Mouse (Mus musculus) layer of hippocampus, adult 9-11 months (tissue): ENCODE results near the gene Gdpd5.

Experiments used
- DNase-seq: peaks from one replicate; pipeline ENCODE4 v3.0.0; 2022

Gene Gdpd5

GRCm38 (mm10) chr7:99374325-99374724 lies 6.9 kb upstream of the Gdpd5 start:
- DNase-seq: peak; percentile 51

- DNase-seq: no peak
These were observed 5.8 kb upstream of the Gdpd5 start for GRCm38 (mm10) chr7:99375455-99375854.

GRCm38 (mm10) chr7:99378870-99379269 lies 2.3 kb upstream of the Gdpd5 start:
- no peak for DNase-seq

- DNase-seq: peak; percentile 48
These were observed 562 bp upstream of the Gdpd5 start for GRCm38 (mm10) chr7:99380491-99381213.

- DNase-seq: no peak
These were observed 1.1 kb downstream of the Gdpd5 start for GRCm38 (mm10) chr7:99382088-99383000.

DNA sequence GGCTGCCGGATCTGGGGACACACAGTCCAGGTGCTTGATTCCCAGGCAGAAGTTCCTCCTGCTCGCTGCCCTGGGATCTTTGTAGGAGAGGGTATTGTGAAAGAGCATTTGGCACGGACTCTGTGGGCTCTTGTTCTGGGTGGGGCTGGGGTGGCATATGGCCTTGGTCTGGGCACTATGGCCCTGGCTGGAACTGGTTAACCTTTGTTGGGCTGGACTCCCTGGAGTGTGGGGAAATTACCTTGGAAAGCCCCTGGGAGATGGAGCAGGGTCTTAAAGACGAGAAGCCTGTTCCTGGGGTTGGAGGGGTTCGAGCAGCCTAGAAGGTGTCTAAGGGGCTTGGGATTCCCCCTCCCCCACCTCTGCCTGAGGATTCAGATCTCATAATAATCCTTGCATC lies 2.0 kb downstream of the Gdpd5 start:
- DNase-seq: no peak

- DNase-seq: no peak
These were observed 2.9 kb downstream of the Gdpd5 start for GRCm38 (mm10) chr7:99384101-99384611.

DNA sequence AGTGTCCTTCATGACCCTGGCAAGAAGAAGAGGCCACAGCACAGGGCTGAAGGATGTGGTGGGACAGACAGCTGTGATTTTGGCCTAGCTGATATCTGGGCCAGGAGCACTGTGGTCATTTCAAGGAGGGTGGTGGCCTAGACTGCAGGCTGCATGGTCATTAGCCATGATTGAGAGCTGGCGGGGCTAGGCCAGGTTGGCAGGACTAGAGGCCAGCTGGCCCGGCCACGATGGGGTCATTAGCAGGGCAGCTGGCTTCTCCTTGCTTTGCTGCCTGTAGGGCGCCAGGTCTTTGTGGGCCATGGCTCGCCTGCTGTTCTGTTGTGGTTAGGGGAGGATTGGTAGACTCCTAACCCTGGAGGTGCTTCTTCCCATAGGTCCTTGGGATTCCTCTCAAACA lies 4.8 kb downstream of the Gdpd5 start:
- no peak for DNase-seq

GRCm38 (mm10) chr7:99386811-99387210 lies 5.6 kb downstream of the Gdpd5 start:
- DNase-seq: no peak

- no peak for DNase-seq
These were observed 6.1 kb downstream of the Gdpd5 start for GRCm38 (mm10) chr7:99387356-99387755.

DNA sequence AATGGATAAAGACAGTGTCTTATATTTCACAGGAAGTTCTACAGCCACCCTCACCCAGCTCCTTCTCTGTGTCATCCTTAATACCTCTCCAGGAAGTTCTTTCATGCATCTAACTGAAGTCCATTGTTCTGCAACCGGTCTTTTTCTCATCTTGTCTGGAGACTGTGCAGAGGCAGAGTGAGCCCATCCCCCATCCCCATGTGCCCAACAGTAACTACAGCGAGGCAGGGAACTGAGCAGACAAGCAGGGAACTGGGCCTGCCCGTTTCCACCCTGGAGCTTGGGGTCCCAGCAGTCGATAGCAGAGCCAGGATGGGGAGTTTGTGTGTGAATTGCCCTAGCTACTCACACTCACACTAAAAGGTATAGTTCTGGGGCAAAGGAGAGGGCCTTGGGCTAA lies 9.3 kb downstream of the Gdpd5 start:
- no peak for DNase-seq

DNA sequence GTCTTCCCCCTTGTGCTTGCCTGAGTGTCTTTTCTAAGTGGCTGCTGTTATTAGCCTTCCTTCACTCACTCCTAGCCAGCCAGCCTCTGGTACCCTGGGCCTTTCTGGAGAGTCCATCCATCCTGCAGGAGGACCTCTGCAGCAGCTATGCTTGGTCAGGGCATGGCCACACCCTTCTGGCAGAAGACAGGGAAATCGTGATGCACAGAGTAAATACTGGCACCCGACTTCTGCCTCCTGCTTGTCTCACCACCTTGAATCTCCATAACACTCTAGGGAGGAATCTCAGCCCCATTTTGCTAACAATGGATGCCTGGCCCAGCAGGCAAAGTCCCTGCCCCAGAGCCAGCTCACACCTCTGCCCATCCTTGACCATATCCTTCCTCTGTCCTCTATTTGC lies 11.5 kb downstream of the Gdpd5 start:
- DNase-seq: no peak

GRCm38 (mm10) chr7:99393711-99394325 lies 12.6 kb downstream of the Gdpd5 start:
- peak; percentile 43 for DNase-seq

DNA sequence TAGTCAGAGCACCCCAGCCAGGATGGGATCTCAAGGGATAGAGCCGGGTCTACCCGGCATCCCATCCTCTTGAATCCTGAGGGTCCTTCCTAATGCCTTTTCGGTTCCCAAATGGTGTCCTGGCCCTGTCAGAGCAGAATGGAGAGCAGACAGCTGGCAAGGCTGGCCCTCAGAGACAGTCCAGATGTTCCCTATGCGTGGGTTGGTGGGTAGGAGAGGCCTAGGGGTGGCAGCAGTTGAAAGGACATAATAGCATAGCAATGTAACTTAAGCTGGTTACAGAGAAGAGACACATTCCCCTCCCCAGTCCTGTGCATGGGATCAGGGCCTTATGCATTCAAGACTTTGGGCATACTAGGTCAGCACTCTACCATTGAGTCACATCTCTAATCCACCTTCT lies 14.2 kb downstream of the Gdpd5 start:
- DNase-seq: no peak

GRCm38 (mm10) chr7:99395908-99396616 lies 14.8 kb downstream of the Gdpd5 start:
- DNase-seq: no peak

DNA sequence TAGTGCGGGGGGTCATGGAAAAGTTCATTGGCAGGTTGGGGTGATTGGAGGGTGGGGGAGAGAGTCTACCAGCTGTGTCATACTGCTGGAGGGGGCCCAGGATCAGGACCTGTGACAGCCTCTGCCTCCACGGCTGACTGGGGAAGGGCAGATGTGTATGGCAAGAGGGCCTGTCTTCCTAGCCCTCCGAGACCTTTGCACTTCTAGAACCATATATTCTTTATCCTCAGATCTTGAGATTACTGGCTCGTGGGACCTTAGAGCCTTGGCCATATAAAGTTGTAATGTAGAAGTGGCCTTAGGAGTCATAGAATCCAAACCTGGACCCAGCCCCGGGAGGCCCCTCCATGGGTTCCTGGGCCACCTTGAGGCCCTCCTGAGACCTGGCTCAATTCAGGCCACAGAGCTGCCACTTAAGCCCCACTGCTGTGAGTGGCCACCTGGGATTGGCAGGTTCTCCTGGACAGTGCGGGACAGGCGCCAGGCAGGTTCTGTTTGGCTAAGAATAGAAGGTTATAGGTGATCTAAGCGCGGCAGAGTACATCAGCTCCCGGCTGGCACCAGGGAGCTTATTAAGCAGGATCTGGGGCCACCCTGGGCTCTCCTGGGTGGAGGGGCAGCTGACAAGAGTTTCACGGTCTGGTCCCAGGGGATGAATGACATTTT lies 15.9 kb downstream of the Gdpd5 start:
- no peak for DNase-seq

- no peak for DNase-seq
These were observed 20.2 kb downstream of the Gdpd5 start for GRCm38 (mm10) chr7:99401373-99401772.

DNA sequence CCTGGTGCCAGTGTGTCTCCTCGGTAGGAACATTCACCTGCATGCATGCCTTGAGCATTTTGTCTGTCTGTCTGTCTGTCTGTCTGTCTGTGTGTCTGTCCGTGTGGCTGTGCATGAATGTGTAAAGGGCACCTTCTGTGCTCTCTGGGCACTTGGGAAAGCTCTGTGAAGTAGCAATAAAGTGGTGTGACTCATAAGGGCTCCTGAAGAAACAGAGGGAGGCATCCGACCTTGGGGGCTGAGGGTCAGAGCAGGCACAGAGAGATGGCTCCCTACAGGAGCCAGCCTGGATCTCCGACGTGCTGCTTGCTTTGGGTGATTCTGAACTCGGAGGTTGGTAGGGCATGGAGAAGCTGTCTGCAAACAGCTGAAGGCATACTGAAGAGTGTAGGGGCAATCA lies 21.3 kb downstream of the Gdpd5 start:
- DNase-seq: no peak

DNA sequence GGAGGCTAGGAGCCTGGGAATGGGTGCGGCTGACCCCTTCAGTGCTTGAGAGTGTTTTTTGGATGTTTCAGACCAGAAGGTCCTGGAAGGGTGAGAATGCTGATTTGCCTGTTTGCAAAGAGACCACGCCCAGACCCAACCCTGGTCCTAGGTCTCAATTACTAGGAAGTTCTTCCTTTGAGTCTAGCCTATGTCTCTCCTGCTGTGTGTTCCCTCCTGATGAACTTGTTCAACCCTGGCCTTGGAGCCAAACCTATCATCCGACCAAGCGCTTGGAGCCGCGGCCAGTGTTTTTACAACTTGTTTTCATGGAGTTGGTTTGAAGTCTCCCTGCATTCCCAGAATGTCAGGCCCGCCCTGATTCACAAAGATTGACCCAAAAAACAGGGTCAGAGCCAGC lies 22.0 kb downstream of the Gdpd5 start:
- no peak for DNase-seq

DNA sequence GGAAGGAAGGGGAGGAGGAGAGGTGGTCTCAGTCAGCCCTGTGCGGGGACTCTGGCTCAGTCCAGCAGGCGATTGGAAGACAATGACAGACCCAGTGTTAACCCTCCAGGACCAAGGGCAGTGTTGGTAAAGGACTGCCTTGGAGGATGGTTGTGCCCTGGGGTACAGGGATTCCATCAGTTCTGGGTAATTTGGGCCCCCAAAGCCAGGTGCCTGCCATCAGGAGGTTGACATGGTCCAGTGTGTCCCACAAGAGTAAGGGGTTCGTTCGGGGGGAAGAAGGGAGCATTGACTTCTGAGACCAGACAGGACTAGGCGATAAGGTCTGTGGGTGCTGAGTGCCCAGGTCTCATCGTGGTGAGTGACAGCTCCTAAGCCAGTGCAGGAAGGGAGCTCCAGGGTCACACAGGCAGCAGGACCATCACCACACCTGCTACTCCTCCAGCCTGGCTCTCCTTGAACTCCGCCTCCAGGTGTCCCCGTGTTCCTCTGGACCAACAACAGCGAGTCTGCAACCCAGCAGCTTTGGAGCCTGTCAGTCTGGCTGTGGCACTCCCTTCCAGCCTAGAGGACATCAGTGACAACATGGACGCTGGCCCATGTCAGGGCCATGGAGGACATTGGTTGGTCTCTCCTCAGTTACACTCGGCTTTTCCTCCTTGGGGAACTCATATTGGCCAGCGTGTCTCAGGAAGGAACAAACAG lies 23.0 kb downstream of the Gdpd5 start:
- no peak for DNase-seq

GRCm38 (mm10) chr7:99405386-99406155 lies 24.4 kb downstream of the Gdpd5 start:
- no peak for DNase-seq
